10 mouse cellular contexts compared by ENCODE assay signal in genomic region chr7:46099682-46100081, GRCm38 (mm10). TPM values are rescaled to one million over a fixed set of nuclear protein-coding genes. Genes with fewer than 3 reads are reported as not detected.
DNase-seq lines count a peak whose midpoint lies in the region; ATAC-seq and TF ChIP-seq lines count a peak whose summit lies in the region.
"Had no signal": no experiment of that assay in that cellular context is flagged by ENCODE, and none has a peak within 500 bp of the region (broad histone marks: within the 10 kb centered on the region; RNA-seq: fewer than 3 reads in every experiment).

No protein-coding gene starts in this region.

- peak overlapping the region; percentile 64 for H3K4me3 ChIP-seq in heart, embryonic 11.5 days (ENCODE audit: low read depth, low read length)
- H3K4me3 ChIP-seq in heart, postnatal 0 days (ENCODE audit: low read depth, low read length): peak overlapping the region; percentile 63
- H3K4me3 ChIP-seq in midbrain, postnatal 0 days (ENCODE audit: low read depth, low read length): peak overlapping the region; percentile 66
- H3K4me3 ChIP-seq in lung, adult 2 months (replicated peaks; ENCODE audit: extremely low read depth, low read depth, low read length): no peak overlapping the region

- intact Hi-C loops in heart, postnatal 25 days (cut with DNase I): loop anchor here (5.0 kb wide), 2 partner anchors 63 to 103 kb away; no protein-coding TSS in a partner anchor

- H3K9ac ChIP-seq in heart, embryonic 11.5 days (ENCODE audit: low read depth, low read length): peak overlapping the region; percentile 84
- peak overlapping the region; percentile 80 for H3K9ac ChIP-seq in heart, postnatal 0 days (replicated peaks; ENCODE audit: low read depth, low read length)
- H3K9ac ChIP-seq in midbrain, postnatal 0 days (replicated peaks; ENCODE audit: low read length, poor library complexity, severe bottlenecking): peak overlapping the region; percentile 79

- peak overlapping the region; percentile 75 for H3K4me2 ChIP-seq in heart, embryonic 11.5 days
- peak overlapping the region; percentile 75 for H3K4me2 ChIP-seq in heart, postnatal 0 days (ENCODE audit: low read depth, low read length)
- H3K4me2 ChIP-seq in midbrain, postnatal 0 days (ENCODE audit: low read depth, low read length, poor library complexity, severe bottlenecking): peak overlapping the region; percentile 75

- no peak for ATAC-seq in heart, embryonic 11.5 days (replicated peaks; ENCODE audit: insufficient number of reproducible peaks, low FRiP score, low TSS enrichment)
- no peak for ATAC-seq in heart, postnatal 0 days (ENCODE audit: insufficient read depth, low read depth)
- no peak for ATAC-seq in midbrain, postnatal 0 days (ENCODE audit: low FRiP score)

- TF ChIP-seq CTCF in heart, postnatal 0 days (IDR thresholded peaks at IDR 0.05; ENCODE audit: low read depth): no peak
- TF ChIP-seq CTCF in midbrain, postnatal 0 days (IDR thresholded peaks at IDR 0.05): no peak
- no peak for TF ChIP-seq CTCF in lung, adult 2 months (IDR thresholded peaks at IDR 0.05; ENCODE audit: insufficient read depth, low read length)

- no peak for TF ChIP-seq POLR2A in lung, adult 2 months (IDR thresholded peaks at IDR 0.05; ENCODE audit: borderline replicate concordance, extremely low read depth, low read depth, low read length)

- H3K27me3 ChIP-seq in heart, embryonic 11.5 days (ENCODE audit: control insufficient read depth, insufficient read depth, low read length): peaks cover 6% of the 10 kb centered on the region
- H3K27me3 ChIP-seq in heart, postnatal 0 days (ENCODE audit: control insufficient read depth, insufficient read depth, low read length): no peaks in the 10 kb centered on the region
- H3K27me3 ChIP-seq in midbrain, postnatal 0 days (ENCODE audit: insufficient read depth, low read length): no peaks in the 10 kb centered on the region; the same call in 1 of the 2 replicates

- peak overlapping the region; percentile 96 for H3K27ac ChIP-seq in heart, embryonic 11.5 days (ENCODE audit: low read depth, low read length)
- H3K27ac ChIP-seq in heart, postnatal 0 days (ENCODE audit: low read depth): peak overlapping the region; percentile 97
- H3K27ac ChIP-seq in midbrain, postnatal 0 days (ENCODE audit: low read depth, low read length): no peak overlapping the region

- peaks cover 17% of the 10 kb centered on the region for H3K4me1 ChIP-seq in heart, embryonic 11.5 days (ENCODE audit: control insufficient read depth, insufficient read depth, low read length)
- peaks cover 16% of the 10 kb centered on the region for H3K4me1 ChIP-seq in heart, postnatal 0 days (ENCODE audit: control insufficient read depth, insufficient read depth)
- H3K4me1 ChIP-seq in midbrain, postnatal 0 days (ENCODE audit: insufficient read depth, low read length): no peaks in the 10 kb centered on the region; the same call in 1 of the 2 replicates
- H3K4me1 ChIP-seq in lung, adult 2 months (ENCODE audit: control insufficient read depth, insufficient read depth, low read length): no peaks in the 10 kb centered on the region

- H3K9me3 ChIP-seq in heart, embryonic 11.5 days (replicated peaks; ENCODE audit: control insufficient read depth, low read length): no peaks in the 10 kb centered on the region
- H3K9me3 ChIP-seq in heart, postnatal 0 days (replicated peaks; ENCODE audit: control insufficient read depth, low read length): no peaks in the 10 kb centered on the region
- no peaks in the 10 kb centered on the region for H3K9me3 ChIP-seq in midbrain, postnatal 0 days (ENCODE audit: low read length)

- 79% methylated on average over 13 of the region's 13 CpGs for WGBS in heart, embryonic 11.5 days (ENCODE audit: insufficient replicate concordance)
- 47% methylated on average over 13 of the region's 13 CpGs for WGBS in heart, postnatal 0 days
- WGBS in midbrain, postnatal 0 days: 82% methylated on average over 13 of the region's 13 CpGs
- WGBS in lung, adult 2 months: 70% methylated on average over 13 of the region's 13 CpGs

- no peak for DNase-seq in heart, postnatal 25 days (ENCODE audit: low spot score)
- DNase-seq in cerebellum, postnatal 36 days: peak; percentile 31 to 41
- DNase-seq in heart, postnatal 0 days (ENCODE audit: low spot score): no peak
- DNase-seq in midbrain, postnatal 0 days (ENCODE audit: low spot score): no peak
- DNase-seq in lung, adult 2 months: no peak
- DNase-seq in thymus, adult 18-20 months: no peak
- DNase-seq in left cerebral cortex, adult 11 months (ENCODE audit: low spot score): no peak
- DNase-seq: adrenal gland, postnatal 10 days had no signal

- H3K36me3 ChIP-seq in heart, embryonic 11.5 days (ENCODE audit: control insufficient read depth, insufficient read depth, low read length): no peaks in the 10 kb centered on the region
- no peaks in the 10 kb centered on the region for H3K36me3 ChIP-seq in heart, postnatal 0 days (replicated peaks; ENCODE audit: control insufficient read depth, insufficient read depth, low read length)
- peaks cover 3% of the 10 kb centered on the region; the same call in 1 of the 2 replicates for H3K36me3 ChIP-seq in midbrain, postnatal 0 days (ENCODE audit: insufficient read depth, low read length)

- TF ChIP-seq EP300 in heart, postnatal 0 days (IDR thresholded peaks at IDR 0.05; ENCODE audit: low read depth): no peak

RNA-seq across cellular contexts. Expression of gene Kcnj11, which starts 0.9 kb away (rescaled TPM):
- polyA plus RNA-seq in heart, embryonic 11.5 days (2014; fragmentation: Nextera tagmentation; extraction: Ambion mirVana): 5.3 and 5.9 TPM in 2 replicates
- 10 to 100 TPM; 84.5 to 97.5 TPM for total RNA-seq in heart, postnatal 25 days (2021)
- total RNA-seq in heart, postnatal 0 days (2014; rRNA removed; ENCODE audit: low replicate concordance): 72.0 and 103 TPM in 2 replicates
- polyA plus RNA-seq in heart, postnatal 0 days (2015; fragmentation: Nextera tagmentation; extraction: Ambion mirVana): 14.4 and 14.6 TPM in 2 replicates
- total RNA-seq in midbrain, postnatal 0 days (2014; rRNA removed): 14.4 and 26.2 TPM in 2 replicates
- polyA plus RNA-seq in midbrain, postnatal 0 days (2015; fragmentation: Nextera tagmentation; extraction: Ambion mirVana): 2.7 and 2.9 TPM in 2 replicates
- 4.9 and 5.3 TPM in 2 replicates for polyA plus RNA-seq in lung, adult 2 months (2012; rRNA removed)
- total RNA-seq: CH12.LX had no signal

Comparison
In these comparisons a context has a peak if more than half of its experiments do, and no peak if none do; other contexts are left out.
1. DNase-seq: peak in cerebellum, postnatal 36 days (2 of 2); none in heart, postnatal 25 days (single experiment), heart, postnatal 0 days (single experiment), midbrain, postnatal 0 days (single experiment), lung, adult 2 months (single experiment), thymus, adult 18-20 months (0 of 2) and left cerebral cortex, adult 11 months (single experiment).
2. Peak in every context shown above with its lines, with median percentiles within 50 percentile points of each other: H3K4me2 ChIP-seq and H3K9ac ChIP-seq.